Mouse (Mus musculus): ENCODE results near the gene Spry1. TPM values are rescaled to one million over a fixed set of nuclear protein-coding genes. Genes with fewer than 3 reads are reported as not detected.

The Spry1 gene
- polyA plus RNA-seq, 1 experiment: 34.7 TPM

- DNase-seq (ENCODE audit: low spot score): no peak
Measured at GRCm38 (mm10) chr3:37672266-37673040, 32.7 kb downstream of the Spry1 start.

GRCm38 (mm10) chr3:37673513-37674261 is 33.9 kb downstream of the Spry1 start:
- DNase-seq (ENCODE audit: low spot score): no peak

- no peak for DNase-seq (ENCODE audit: low spot score)
Measured at GRCm38 (mm10) chr3:37675056-37675525, 35.3 kb downstream of the Spry1 start.

- DNase-seq (ENCODE audit: low spot score): no peak
Measured at GRCm38 (mm10) chr3:37676291-37676690, 36.5 kb downstream of the Spry1 start.

- no peak for DNase-seq (ENCODE audit: low spot score)
Measured at GRCm38 (mm10) chr3:37686219-37686618, 46.5 kb downstream of the Spry1 start.

- DNase-seq (ENCODE audit: low spot score): no peak
Measured at GRCm38 (mm10) chr3:37686751-37687150, 47.0 kb downstream of the Spry1 start.

- DNase-seq (ENCODE audit: low spot score): peak; percentile 42
Measured at GRCm38 (mm10) chr3:37687158-37687980, 47.6 kb downstream of the Spry1 start.

- no peak for DNase-seq (ENCODE audit: low spot score)
Measured at GRCm38 (mm10) chr3:37692945-37693344, 53.2 kb downstream of the Spry1 start.

- DNase-seq (ENCODE audit: low spot score): no peak
Measured at GRCm38 (mm10) chr3:37693552-37693951, 53.8 kb downstream of the Spry1 start.

Other genes starting within 250 kb of the Spry1 start
- gene Spata5, start 220.1 kb upstream of the Spry1 start, polyA plus RNA-seq (2012; rRNA removed): 6.2 and 8.1 TPM in 2 replicates
- gene Nudt6, start 219.7 kb upstream of the Spry1 start, polyA plus RNA-seq (2012; rRNA removed): 12.8 and 13.4 TPM in 2 replicates
- gene Gm5148, start 84.5 kb downstream of the Spry1 start, polyA plus RNA-seq (2012; rRNA removed): 5.0 and 6.5 TPM in 2 replicates

All from urinary bladder, adult 2 months (tissue).